Mouse (Mus musculus) liver, embryonic 13.5 days (tissue): ENCODE data around the gene Ttc33. TPM values are rescaled to one million over a fixed set of nuclear protein-coding genes. Genes with fewer than 3 reads are reported as not detected.

Source experiments
- ATAC-seq: fragments of 200-750 bp; cut with Nextera tagmentation; 2 replicates; pipeline ENCODE4 v1.8.0; 2017; ENCODE audit warnings: low read depth, mild to moderate bottlenecking, moderate number of reproducible peaks, moderate library complexity
- DNase-seq: peaks from one replicate; pipeline ENCODE4 v3.0.0; 2022
- H3K27ac ChIP-seq: fragments of 300-500 bp; sonication (generic); 2 replicates; pipeline ENCODE4 v1.5.1; 2015; ENCODE audit warnings: moderate library complexity, mild to moderate bottlenecking, inconsistent platforms
- H3K27me3 ChIP-seq: fragments of 300-500 bp; sonication (generic); 2 replicates; pipeline ENCODE4 v1.6.1; 2015; ENCODE audit warnings: mild to moderate bottlenecking, inconsistent platforms
- H3K36me3 ChIP-seq: fragments of 300-500 bp; sonication (generic); 2 replicates; pipeline ENCODE4 v1.6.1; 2015; ENCODE audit warnings: mild to moderate bottlenecking, inconsistent platforms
- H3K4me1 ChIP-seq: fragments of 300-500 bp; sonication (generic); replicated peaks from 2 replicates; pipeline ENCODE4 v1.6.1; 2015; ENCODE audit warnings: inconsistent platforms
- H3K4me2 ChIP-seq: fragments of 300-500 bp; sonication (generic); 2 replicates; pipeline ENCODE4 v1.6.1; 2015; ENCODE audit warnings: inconsistent platforms, mild to moderate bottlenecking, moderate library complexity
- H3K4me3 ChIP-seq: fragments of 300-500 bp; sonication (generic); replicated peaks from 2 replicates; pipeline ENCODE4 v1.5.1; 2015; ENCODE audit warnings: mild to moderate bottlenecking, inconsistent platforms
- H3K9ac ChIP-seq: fragments of 300-500 bp; sonication (generic); 2 replicates; pipeline ENCODE4 v1.6.1; 2015; ENCODE audit warnings: mild to moderate bottlenecking, inconsistent platforms
- H3K9me3 ChIP-seq: fragments of 300-500 bp; sonication (generic); replicated peaks from 2 replicates; pipeline ENCODE4 v1.6.1; 2016; ENCODE audit warnings: inconsistent platforms
- WGBS: fragments of 180-500 bp; shearing (Covaris S2); methylation state at CpG from one replicate; pipeline ENCODE4 v1.1.7; 2015; ENCODE audit not compliant: insufficient replicate concordance; 5-methylcytosine and 5-hydroxymethylcytosine counted together
- polyA plus RNA-seq: library from polyadenylated mRNA; unstranded; fragments of >200 nt; fragmentation: Nextera tagmentation; extraction: Ambion mirVana; gene quantifications from 2 replicates; pipeline ENCODE4 v1.2.1, GENCODE M21; 2015

The Ttc33 gene
- polyA plus RNA-seq, 1 experiment from 2014 or later = 16.8 TPM

- Histone ChIP-seq H3K27me3 (no peaks in the 10 kb centered on the region), H3K27ac (peak overlapping the region; percentile 94), H3K36me3 (peaks cover 18% of the 10 kb centered on the region), H3K4me3 (peak overlapping the region; percentile 99), H3K9ac (peak overlapping the region; percentile 98), H3K9me3 (no peaks in the 10 kb centered on the region), H3K4me1 (peaks cover 83% of the 10 kb centered on the region), H3K4me2 (peak overlapping the region; percentile 82)
- whole genome bisulfite sequencing = 50% methylated on average over 9 of the region's 9 CpGs
- DNase-seq (no peak), ATAC-seq (no peak)
These were observed 40.0 kb upstream of the Ttc33 start for GRCm38 (mm10) chr15:5145196-5145945.

- H3K4me1 ChIP-seq = peaks cover 77% of the 10 kb centered on the region
- 83% methylated on average over 4 of the region's 4 CpGs for WGBS
- no peak for ATAC-seq
These were observed 36.1 kb upstream of the Ttc33 start for GRCm38 (mm10) chr15:5149187-5149586.

GRCm38 (mm10) chr15:5152171-5152570 lies 33.2 kb upstream of the Ttc33 start:
- Histone ChIP-seq H3K9ac (no peak overlapping the region), H3K4me3 (no peak overlapping the region), H3K27me3 (no peaks in the 10 kb centered on the region), H3K4me2 (no peak overlapping the region), H3K27ac (no peak overlapping the region), H3K4me1 (peaks cover 81% of the 10 kb centered on the region), H3K36me3 (peaks cover 9% of the 10 kb centered on the region; the same call in 1 of the 2 replicates), H3K9me3 (no peaks in the 10 kb centered on the region)
- no peak for ATAC-seq
- WGBS = 89% methylated on average over 6 of the region's 6 CpGs
- DNase-seq = no peak

More at GRCm38 (mm10) chr15:5149187-5149586, 36.1 kb upstream of the Ttc33 start:
- Histone ChIP-seq H3K4me2 (no peak overlapping the region), H3K9ac (no peak overlapping the region), H3K9me3 (no peaks in the 10 kb centered on the region), H3K27ac (no peak overlapping the region), H3K4me3 (no peak overlapping the region), H3K36me3 (peaks cover 20% of the 10 kb centered on the region), H3K27me3 (no peaks in the 10 kb centered on the region)
- DNase-seq = no peak

GRCm38 (mm10) chr15:5154621-5155020 lies 30.7 kb upstream of the Ttc33 start:
- H3K36me3 ChIP-seq = peaks cover 3% of the 10 kb centered on the region; the same call in 1 of the 2 replicates
- H3K4me2 ChIP-seq = peak overlapping the region; percentile 23; the same call in 1 of the 2 replicates
- DNase-seq (no peak), ATAC-seq (peak; percentile 52)
- no peaks in the 10 kb centered on the region for H3K9me3 ChIP-seq
- H3K4me3 ChIP-seq = no peak overlapping the region
- peak overlapping the region; percentile 67 for H3K27ac ChIP-seq
- H3K4me1 ChIP-seq = peaks cover 77% of the 10 kb centered on the region
- no peaks in the 10 kb centered on the region for H3K27me3 ChIP-seq
- WGBS = 65% methylated on average over 9 of the region's 9 CpGs
- H3K9ac ChIP-seq = no peak overlapping the region

- Histone ChIP-seq H3K4me3 (no peak overlapping the region), H3K9ac (no peak overlapping the region), H3K4me1 (peaks cover 78% of the 10 kb centered on the region), H3K27ac (peak overlapping the region; percentile 67), H3K4me2 (peak overlapping the region; percentile 23; the same call in 1 of the 2 replicates), H3K36me3 (peaks cover 8% of the 10 kb centered on the region; the same call in 1 of the 2 replicates), H3K9me3 (no peaks in the 10 kb centered on the region), H3K27me3 (no peaks in the 10 kb centered on the region)
- 0 out of 2 replicates have a peak, but pooled peaks have one; percentile 6 for ATAC-seq
- DNase-seq = no peak
- 69% methylated on average over 5 of the region's 5 CpGs for WGBS
These were observed 30.2 kb upstream of the Ttc33 start for GRCm38 (mm10) chr15:5155093-5155492.

GRCm38 (mm10) chr15:5156355-5156754 lies 29.0 kb upstream of the Ttc33 start:
- Histone ChIP-seq H3K27me3 (no peaks in the 10 kb centered on the region), H3K27ac (0 out of 2 replicates have a peak overlapping the region, but pooled peaks have one; percentile 47), H3K9me3 (no peaks in the 10 kb centered on the region), H3K4me2 (no peak overlapping the region), H3K36me3 (peaks cover 19% of the 10 kb centered on the region), H3K9ac (no peak overlapping the region), H3K4me3 (no peak overlapping the region), H3K4me1 (peaks cover 70% of the 10 kb centered on the region)
- 59% methylated on average over 4 of the region's 4 CpGs for WGBS
- ATAC-seq = 0 out of 2 replicates have a peak, but pooled peaks have one; percentile 22
- DNase-seq = no peak

- no peak for DNase-seq
- Histone ChIP-seq H3K4me3 (no peak overlapping the region), H3K27me3 (no peaks in the 10 kb centered on the region), H3K36me3 (peaks cover 27% of the 10 kb centered on the region), H3K4me1 (peaks cover 62% of the 10 kb centered on the region), H3K9me3 (no peaks in the 10 kb centered on the region), H3K27ac (0 out of 2 replicates have a peak overlapping the region, but pooled peaks have one; percentile 7), H3K4me2 (no peak overlapping the region), H3K9ac (no peak overlapping the region)
- WGBS = 75% methylated on average over 1 of the region's 1 CpGs
- ATAC-seq = peak; percentile 19; the same call in 1 of the 2 replicates
These were observed 27.9 kb upstream of the Ttc33 start for GRCm38 (mm10) chr15:5157386-5157785.

GRCm38 (mm10) chr15:5158827-5159226 lies 26.5 kb upstream of the Ttc33 start:
- Histone ChIP-seq H3K27me3 (no peaks in the 10 kb centered on the region), H3K4me2 (no peak overlapping the region), H3K27ac (peak overlapping the region; percentile 7), H3K36me3 (peaks cover 37% of the 10 kb centered on the region), H3K9me3 (no peaks in the 10 kb centered on the region), H3K4me1 (peaks cover 59% of the 10 kb centered on the region), H3K4me3 (no peak overlapping the region), H3K9ac (no peak overlapping the region)
- 79% methylated on average over 6 of the region's 6 CpGs for WGBS
- DNase-seq (no peak), ATAC-seq (no peak)

- Histone ChIP-seq H3K27ac (no peak overlapping the region), H3K4me3 (no peak overlapping the region), H3K27me3 (no peaks in the 10 kb centered on the region), H3K4me2 (no peak overlapping the region), H3K9ac (no peak overlapping the region), H3K36me3 (peaks cover 87% of the 10 kb centered on the region), H3K4me1 (no peaks in the 10 kb centered on the region), H3K9me3 (no peaks in the 10 kb centered on the region)
- DNase-seq (no peak), ATAC-seq (no peak)
- 75% methylated on average over 12 of the region's 12 CpGs for WGBS
These were observed 20.1 kb upstream of the Ttc33 start for GRCm38 (mm10) chr15:5165121-5165773.

GRCm38 (mm10) chr15:5173217-5173820 lies 12.0 kb upstream of the Ttc33 start:
- DNase-seq (no peak), ATAC-seq (no peak)
- peaks cover 82% of the 10 kb centered on the region for H3K36me3 ChIP-seq
- no peaks in the 10 kb centered on the region for H3K27me3 ChIP-seq
- H3K4me1 ChIP-seq = no peaks in the 10 kb centered on the region; the same call in 1 of the 2 replicates
- no peak overlapping the region for H3K4me3 ChIP-seq
- H3K4me2 ChIP-seq = no peak overlapping the region
- WGBS = 78% methylated on average over 12 of the region's 12 CpGs
- no peak overlapping the region for H3K9ac ChIP-seq
- no peak overlapping the region for H3K27ac ChIP-seq
- H3K9me3 ChIP-seq = no peaks in the 10 kb centered on the region

- no peak for DNase-seq
- Histone ChIP-seq H3K9ac (peak overlapping the region; percentile 86), H3K9me3 (no peaks in the 10 kb centered on the region), H3K4me3 (peak overlapping the region; percentile 86), H3K4me2 (peak overlapping the region; percentile 75), H3K4me1 (peaks cover 32% of the 10 kb centered on the region), H3K27me3 (no peaks in the 10 kb centered on the region), H3K36me3 (peaks cover 7% of the 10 kb centered on the region), H3K27ac (peak overlapping the region; percentile 80)
- peak; percentile 27; the same call in 1 of the 2 replicates for ATAC-seq
- WGBS = 38% methylated on average over 11 of the region's 11 CpGs
These were observed 526 bp upstream of the Ttc33 start for GRCm38 (mm10) chr15:5184668-5185330.
